In genomic region chr5:128542049-128542448, GRCm38 (mm10) we compare ENCODE assay signal across 10 mouse cellular contexts. TPM values are rescaled to one million over a fixed set of nuclear protein-coding genes. Genes with fewer than 3 reads are reported as not detected.
A peak's percentile ranks its signal among the peaks of the same experiment; 100 is the strongest.
DNase-seq lines count a peak whose midpoint lies in the region; ATAC-seq and TF ChIP-seq lines count a peak whose summit lies in the region.
"Had no signal": no experiment of that assay in that cellular context is flagged by ENCODE, and none has a peak within 500 bp of the region (broad histone marks: within the 10 kb centered on the region; RNA-seq: fewer than 3 reads in every experiment).

No protein-coding gene starts in this region.

- TF ChIP-seq EP300 in stomach, postnatal 0 days (optimal IDR thresholded peaks at IDR 0.05), result no peak

- H3K4me2 ChIP-seq in heart, embryonic 12.5 days, result peak overlapping the region; percentile 60
- H3K4me2 ChIP-seq in midbrain, embryonic 13.5 days (replicated peaks), result no peak overlapping the region
- no peak overlapping the region for H3K4me2 ChIP-seq in midbrain, embryonic 14.5 days (ENCODE audit: low read length)
- H3K4me2 ChIP-seq in limb, embryonic 11.5 days (ENCODE audit: low read depth, severe bottlenecking), result peak overlapping the region; percentile 20; the same call in 1 of the 2 replicates
- H3K4me2 ChIP-seq in stomach, postnatal 0 days (replicated peaks; ENCODE audit: low read depth), result peak overlapping the region; percentile 31

- TF ChIP-seq CTCF in stomach, postnatal 0 days (IDR thresholded peaks at IDR 0.05; ENCODE audit: low read depth), result no peak

- peak overlapping the region; percentile 18 for H3K4me3 ChIP-seq in heart, embryonic 12.5 days
- H3K4me3 ChIP-seq in midbrain, embryonic 13.5 days (replicated peaks), result no peak overlapping the region
- H3K4me3 ChIP-seq in midbrain, embryonic 14.5 days (replicated peaks; ENCODE audit: low read depth, low read length), result no peak overlapping the region
- no peak overlapping the region for H3K4me3 ChIP-seq in limb, embryonic 11.5 days (ENCODE audit: low read depth, low read length)
- H3K4me3 ChIP-seq in stomach, postnatal 0 days (ENCODE audit: low read depth, low read length), result no peak overlapping the region
- H3K4me3 ChIP-seq: megakaryocyte, embryonic 14.5 days had no signal

- ATAC-seq in heart, embryonic 12.5 days (ENCODE audit: insufficient number of reproducible peaks, low FRiP score), result peak; percentile 86
- ATAC-seq in midbrain, embryonic 13.5 days, result 0 out of 2 replicates have a peak, but pooled peaks have one; percentile 37
- ATAC-seq in midbrain, embryonic 14.5 days (ENCODE audit: low FRiP score, low TSS enrichment), result no peak
- ATAC-seq in limb, embryonic 11.5 days (ENCODE audit: insufficient number of reproducible peaks, low FRiP score, low TSS enrichment, low read depth), result no peak
- ATAC-seq in stomach, postnatal 0 days (ENCODE audit: low FRiP score, low TSS enrichment), result 0 out of 2 replicates have a peak, but pooled peaks have one; percentile 15

- H3K9me3 ChIP-seq in heart, embryonic 12.5 days (replicated peaks), result no peaks in the 10 kb centered on the region
- no peaks in the 10 kb centered on the region for H3K9me3 ChIP-seq in midbrain, embryonic 13.5 days
- no peaks in the 10 kb centered on the region for H3K9me3 ChIP-seq in midbrain, embryonic 14.5 days (ENCODE audit: control insufficient read depth, low read length)
- no peaks in the 10 kb centered on the region for H3K9me3 ChIP-seq in limb, embryonic 11.5 days (ENCODE audit: control insufficient read depth, low read length)
- no peaks in the 10 kb centered on the region for H3K9me3 ChIP-seq in stomach, postnatal 0 days (ENCODE audit: control insufficient read depth, low read length)

- 3% methylated on average over 10 of the region's 10 CpGs for WGBS in heart, embryonic 12.5 days
- WGBS in midbrain, embryonic 13.5 days, result 21% methylated on average over 10 of the region's 10 CpGs
- WGBS in midbrain, embryonic 14.5 days, result 17% methylated on average over 10 of the region's 10 CpGs
- 8% methylated on average over 10 of the region's 10 CpGs for WGBS in limb, embryonic 11.5 days
- WGBS in stomach, postnatal 0 days, result 18% methylated on average over 10 of the region's 10 CpGs

- H3K27me3 ChIP-seq in heart, embryonic 12.5 days (replicated peaks), result no peaks in the 10 kb centered on the region
- no peaks in the 10 kb centered on the region for H3K27me3 ChIP-seq in midbrain, embryonic 13.5 days
- no peaks in the 10 kb centered on the region for H3K27me3 ChIP-seq in midbrain, embryonic 14.5 days (ENCODE audit: control insufficient read depth, insufficient read depth, low read length)
- H3K27me3 ChIP-seq in limb, embryonic 11.5 days (ENCODE audit: control insufficient read depth, insufficient read depth, low read length), result no peaks in the 10 kb centered on the region
- no peaks in the 10 kb centered on the region for H3K27me3 ChIP-seq in stomach, postnatal 0 days (ENCODE audit: control insufficient read depth, insufficient read depth, low read length)
- H3K27me3 ChIP-seq: megakaryocyte, embryonic 14.5 days had no signal

- H3K4me1 ChIP-seq in heart, embryonic 12.5 days (replicated peaks), result peaks cover 8% of the 10 kb centered on the region
- peaks cover 19% of the 10 kb centered on the region for H3K4me1 ChIP-seq in midbrain, embryonic 13.5 days (replicated peaks)
- peaks cover 5% of the 10 kb centered on the region; the same call in 1 of the 2 replicates for H3K4me1 ChIP-seq in midbrain, embryonic 14.5 days (ENCODE audit: control insufficient read depth, insufficient read depth, low read length)
- H3K4me1 ChIP-seq in limb, embryonic 11.5 days (ENCODE audit: control insufficient read depth, insufficient read depth, low read length), result peaks cover 7% of the 10 kb centered on the region
- no peaks in the 10 kb centered on the region for H3K4me1 ChIP-seq in stomach, postnatal 0 days (replicated peaks; ENCODE audit: control insufficient read depth, insufficient read depth)
- H3K4me1 ChIP-seq: megakaryocyte, embryonic 14.5 days had no signal

- no peak for DNase-seq in heart, adult 8-10 months (ENCODE audit: low spot score)
- no peak for DNase-seq in midbrain, embryonic 14.5 days
- peak; percentile 42 for DNase-seq in limb, embryonic 11.5 days (ENCODE audit: low spot score)
- no peak for DNase-seq in stomach, postnatal 0 days (ENCODE audit: low spot score)
- no peak for DNase-seq in testis, postnatal 14 days (ENCODE audit: low spot score)
- no peak for DNase-seq in cerebellum, postnatal 4 days (ENCODE audit: low spot score in 2 of 2)
- DNase-seq: cerebellum, postnatal 25 days had no signal

- H3K36me3 ChIP-seq in heart, embryonic 12.5 days, result no peaks in the 10 kb centered on the region
- no peaks in the 10 kb centered on the region for H3K36me3 ChIP-seq in midbrain, embryonic 13.5 days
- H3K36me3 ChIP-seq in midbrain, embryonic 14.5 days (ENCODE audit: control insufficient read depth, insufficient read depth, low read length), result no peaks in the 10 kb centered on the region
- H3K36me3 ChIP-seq in limb, embryonic 11.5 days (ENCODE audit: control insufficient read depth, insufficient read depth, low read length), result no peaks in the 10 kb centered on the region
- H3K36me3 ChIP-seq in stomach, postnatal 0 days (ENCODE audit: control insufficient read depth, insufficient read depth, low read length), result no peaks in the 10 kb centered on the region

- H3K27ac ChIP-seq in heart, embryonic 12.5 days (ENCODE audit: poor library complexity, severe bottlenecking), result no peak overlapping the region
- H3K27ac ChIP-seq in midbrain, embryonic 13.5 days, result no peak overlapping the region
- no peak overlapping the region for H3K27ac ChIP-seq in midbrain, embryonic 14.5 days (replicated peaks; ENCODE audit: low read depth, low read length)
- no peak overlapping the region for H3K27ac ChIP-seq in limb, embryonic 11.5 days (replicated peaks; ENCODE audit: low read depth, low read length)
- no peak overlapping the region for H3K27ac ChIP-seq in stomach, postnatal 0 days (replicated peaks)

- H3K9ac ChIP-seq in heart, embryonic 12.5 days, result peak overlapping the region; percentile 27; the same call in 1 of the 2 replicates
- no peak overlapping the region for H3K9ac ChIP-seq in midbrain, embryonic 13.5 days (replicated peaks)
- H3K9ac ChIP-seq in midbrain, embryonic 14.5 days (replicated peaks; ENCODE audit: low read length), result no peak overlapping the region
- peak overlapping the region; percentile 38; the same call in 1 of the 2 replicates for H3K9ac ChIP-seq in limb, embryonic 11.5 days (ENCODE audit: low read length)
- H3K9ac ChIP-seq in stomach, postnatal 0 days (ENCODE audit: low read length), result no peak overlapping the region

RNA-seq across cellular contexts. Expression of gene Fzd10, which starts 58.6 kb away (rescaled TPM):
- 0.42 and 0.50 TPM in 2 replicates for polyA plus RNA-seq in heart, embryonic 12.5 days (2016; fragmentation: Nextera tagmentation; extraction: Ambion mirVana)
- under 1 TPM; 0.11 to 0.16 (median 0.15) TPM for total RNA-seq in heart, adult 8-10 months (2022)
- polyA plus RNA-seq in midbrain, embryonic 13.5 days (2015; fragmentation: Nextera tagmentation; extraction: Ambion mirVana), result 10.9 and 14.6 TPM in 2 replicates
- polyA plus RNA-seq in midbrain, embryonic 14.5 days (2014; fragmentation: Nextera tagmentation; extraction: Ambion mirVana), result 10.1 and 11.6 TPM in 2 replicates
- polyA plus RNA-seq in limb, embryonic 11.5 days (2014; fragmentation: Nextera tagmentation; extraction: Ambion mirVana), result 7.9 and 8.5 TPM in 2 replicates
- 2.8 and 2.9 TPM in 2 replicates for polyA plus RNA-seq in stomach, postnatal 0 days (2015; fragmentation: Nextera tagmentation; extraction: Ambion mirVana)

Comparison
In these comparisons a context has a peak if more than half of its experiments do, and no peak if none do; other contexts are left out.
1. ATAC-seq: peak in heart, embryonic 12.5 days (single experiment), midbrain, embryonic 13.5 days (single experiment) and stomach, postnatal 0 days (single experiment); none in midbrain, embryonic 14.5 days (single experiment) and limb, embryonic 11.5 days (single experiment).
2. H3K4me2 ChIP-seq: peak in heart, embryonic 12.5 days (single experiment), limb, embryonic 11.5 days (single experiment) and stomach, postnatal 0 days (single experiment); none in midbrain, embryonic 13.5 days (single experiment) and midbrain, embryonic 14.5 days (single experiment).
3. H3K9ac ChIP-seq: peak in heart, embryonic 12.5 days (single experiment) and limb, embryonic 11.5 days (single experiment); none in midbrain, embryonic 13.5 days (single experiment), midbrain, embryonic 14.5 days (single experiment) and stomach, postnatal 0 days (single experiment).